Mouse (Mus musculus) liver, adult (tissue): Measurements from ENCODE around the gene Chdh.

Experiments
- GATA4 ChIP-seq: IDR thresholded peaks from 2 replicates; pipeline ENCODE4 v1.6.1; 2014; ENCODE audit warnings: mild to moderate bottlenecking, low read length; ENCODE audit not compliant: insufficient replicate concordance

Gene Chdh

DNA sequence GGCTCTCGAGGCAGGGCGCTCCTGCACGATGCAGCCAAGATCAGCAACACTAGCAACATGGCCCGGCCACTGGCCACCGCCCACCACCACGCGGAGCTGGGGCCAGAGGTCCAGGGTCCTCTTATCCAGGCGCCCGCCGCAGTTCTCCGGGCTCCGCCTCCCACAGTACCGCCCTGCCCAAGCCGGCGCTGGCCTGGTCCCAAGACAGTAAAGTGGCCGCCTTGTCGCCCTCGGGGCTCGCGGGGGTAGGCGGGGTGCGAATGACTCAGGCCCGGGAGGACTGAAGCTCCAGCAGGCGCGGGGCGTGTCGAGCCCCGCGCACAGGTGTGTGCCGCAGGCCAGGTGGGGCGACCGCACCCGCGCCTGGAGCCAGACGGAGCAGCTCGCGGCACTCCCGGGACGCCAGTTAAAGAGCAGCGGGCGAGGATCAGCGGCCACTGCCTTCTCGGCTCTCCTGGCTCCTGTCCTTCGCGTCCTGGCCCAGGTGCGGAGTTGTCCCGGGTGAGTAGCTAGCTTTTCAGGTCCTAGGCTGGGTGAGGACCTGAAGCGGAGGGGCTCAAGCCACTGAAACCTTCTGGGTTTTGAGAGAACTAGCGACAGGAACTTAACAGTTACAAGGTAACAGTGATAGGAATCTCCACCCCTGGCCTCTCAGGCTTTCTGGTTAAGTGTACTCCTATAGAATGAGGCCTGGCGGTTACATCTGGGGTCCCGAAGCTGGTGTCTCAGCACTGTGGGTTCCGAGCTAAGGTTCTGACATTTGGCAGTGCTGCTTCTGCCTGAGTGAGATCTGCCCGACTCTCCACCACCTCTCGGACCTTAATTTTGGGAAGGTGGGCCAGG is at the start of gene Chdh, which contains the start of gene Il17rb:
Gene Chdh, plus strand, starts transcription at position 291 of the 843 bp plus-strand sequence.
Gene Il17rb, minus strand, starts transcription at position 164 of the 843 bp plus-strand sequence.
- no peak; the same call in 1 of the 2 replicates for TF ChIP-seq GATA4

DNA sequence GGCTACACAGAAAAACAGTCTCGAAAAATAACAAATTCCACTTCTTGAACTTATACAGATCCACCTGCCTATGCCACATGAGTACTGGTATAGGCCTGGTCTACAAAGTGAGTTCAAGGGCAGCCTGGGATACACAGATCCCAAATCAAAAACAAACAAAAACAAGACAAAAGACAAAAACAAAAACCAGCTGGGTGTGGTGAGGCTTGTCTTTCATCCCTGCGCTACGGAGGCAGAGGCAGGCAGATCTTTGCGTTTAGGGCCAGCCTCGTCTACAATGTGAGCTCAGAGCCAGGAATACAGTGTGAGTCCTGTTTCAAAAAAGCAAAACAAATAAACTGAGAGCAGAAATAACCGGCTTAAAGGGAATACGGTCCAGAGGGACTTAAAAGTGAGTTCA is 41.2 kb upstream of the Chdh start:
- no peak for TF ChIP-seq GATA4

DNA sequence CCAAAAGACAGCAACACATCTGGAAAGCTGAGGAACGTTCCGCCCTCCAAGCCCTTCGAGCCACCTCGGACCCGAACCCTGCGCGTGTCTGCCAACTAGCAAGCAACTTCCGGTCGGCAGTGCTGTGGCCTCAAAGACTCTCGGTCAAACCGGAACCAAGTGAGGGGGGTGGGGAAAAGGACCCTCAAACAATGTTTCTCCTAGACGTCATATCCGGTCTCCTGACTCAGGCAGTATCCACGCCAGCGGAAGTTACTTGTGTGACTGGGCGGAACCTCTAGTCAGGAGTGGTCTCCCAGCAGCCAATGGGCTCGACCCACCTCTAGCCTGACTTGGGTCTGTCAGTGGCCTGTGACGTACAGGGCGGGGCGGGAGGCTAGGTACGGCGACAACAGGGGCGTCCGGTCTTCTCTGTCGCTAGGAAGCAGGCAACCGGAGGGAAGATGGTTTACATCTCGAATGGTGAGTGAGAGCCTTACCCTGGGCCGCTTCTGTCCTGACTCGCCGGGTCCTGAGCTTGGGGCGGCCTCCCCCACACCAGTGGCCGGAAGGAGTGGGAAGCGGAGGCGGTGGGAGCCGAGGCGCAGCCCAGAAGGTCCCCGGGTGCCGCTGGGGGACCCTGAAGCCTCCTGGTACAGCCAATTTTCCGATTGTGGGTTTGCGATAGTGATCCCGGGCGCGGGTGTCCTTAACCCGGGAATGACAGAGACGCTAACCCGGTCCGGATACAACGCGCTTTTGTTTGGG is 40.6 kb upstream of the Chdh start, which contains the start of gene Selenok:
Gene Selenok, plus strand, starts transcription at position 234 of the 747 bp plus-strand sequence.
- TF ChIP-seq GATA4: no peak

DNA sequence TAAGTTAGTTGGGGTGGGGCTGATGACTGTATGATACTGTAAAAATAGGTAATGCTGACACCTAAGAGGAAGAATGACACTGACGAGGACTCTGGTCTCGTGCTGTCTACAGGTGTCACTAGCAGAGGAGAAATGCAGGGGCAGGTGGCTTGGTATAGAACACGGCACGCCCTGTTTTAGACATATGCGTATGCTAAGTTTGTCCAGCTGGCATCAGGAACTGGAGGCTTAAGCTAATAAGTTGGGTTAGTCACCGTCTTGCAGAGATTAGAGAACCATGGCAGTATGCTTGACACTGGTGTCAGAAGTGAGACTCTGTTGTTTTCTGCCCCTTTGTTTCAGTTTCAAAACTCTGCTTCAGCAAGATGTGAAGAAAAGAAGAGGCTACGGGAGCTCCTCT is 37.4 kb upstream of the Chdh start:
- no peak for TF ChIP-seq GATA4

DNA sequence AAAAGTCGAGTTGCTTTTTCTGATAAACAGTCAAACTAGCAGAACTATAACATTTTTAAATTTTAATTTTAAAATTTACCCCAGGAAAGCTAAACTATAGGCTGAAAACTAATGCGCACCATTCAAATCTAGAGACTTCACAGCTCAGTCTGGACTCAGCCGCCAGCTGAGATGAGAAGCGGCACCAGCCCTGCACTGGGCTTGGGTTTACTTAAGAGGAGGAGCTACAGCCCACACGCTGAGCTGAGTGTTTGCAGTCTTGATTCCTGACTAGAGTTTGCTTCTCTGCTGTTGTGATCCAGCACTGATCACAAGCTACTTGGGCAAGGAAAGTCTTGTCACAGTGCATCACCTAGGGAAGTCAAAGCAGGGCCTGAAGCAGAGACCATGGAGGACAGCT is 36.8 kb upstream of the Chdh start:
- TF ChIP-seq GATA4: no peak

DNA sequence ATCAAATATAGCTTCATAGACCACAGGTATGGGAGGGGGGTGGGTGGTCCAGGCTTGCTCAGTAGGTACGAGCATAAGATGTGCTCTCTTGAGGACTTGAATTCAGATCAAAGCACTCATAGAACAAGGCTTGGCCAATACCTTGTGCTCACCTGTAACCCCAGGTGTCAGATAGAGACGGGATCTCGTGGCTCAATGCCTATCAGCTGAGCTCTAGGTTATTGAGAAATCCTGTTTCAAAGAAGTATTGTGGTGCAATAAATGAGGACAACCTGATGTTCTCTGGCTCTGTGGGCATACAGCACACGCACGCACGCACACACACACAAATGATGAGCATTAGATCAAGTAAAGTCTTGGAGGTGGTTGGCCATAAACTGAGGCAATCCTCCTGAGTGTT is 31.9 kb upstream of the Chdh start:
- TF ChIP-seq GATA4: peak; percentile 60; the same call in 1 of the 2 replicates

DNA sequence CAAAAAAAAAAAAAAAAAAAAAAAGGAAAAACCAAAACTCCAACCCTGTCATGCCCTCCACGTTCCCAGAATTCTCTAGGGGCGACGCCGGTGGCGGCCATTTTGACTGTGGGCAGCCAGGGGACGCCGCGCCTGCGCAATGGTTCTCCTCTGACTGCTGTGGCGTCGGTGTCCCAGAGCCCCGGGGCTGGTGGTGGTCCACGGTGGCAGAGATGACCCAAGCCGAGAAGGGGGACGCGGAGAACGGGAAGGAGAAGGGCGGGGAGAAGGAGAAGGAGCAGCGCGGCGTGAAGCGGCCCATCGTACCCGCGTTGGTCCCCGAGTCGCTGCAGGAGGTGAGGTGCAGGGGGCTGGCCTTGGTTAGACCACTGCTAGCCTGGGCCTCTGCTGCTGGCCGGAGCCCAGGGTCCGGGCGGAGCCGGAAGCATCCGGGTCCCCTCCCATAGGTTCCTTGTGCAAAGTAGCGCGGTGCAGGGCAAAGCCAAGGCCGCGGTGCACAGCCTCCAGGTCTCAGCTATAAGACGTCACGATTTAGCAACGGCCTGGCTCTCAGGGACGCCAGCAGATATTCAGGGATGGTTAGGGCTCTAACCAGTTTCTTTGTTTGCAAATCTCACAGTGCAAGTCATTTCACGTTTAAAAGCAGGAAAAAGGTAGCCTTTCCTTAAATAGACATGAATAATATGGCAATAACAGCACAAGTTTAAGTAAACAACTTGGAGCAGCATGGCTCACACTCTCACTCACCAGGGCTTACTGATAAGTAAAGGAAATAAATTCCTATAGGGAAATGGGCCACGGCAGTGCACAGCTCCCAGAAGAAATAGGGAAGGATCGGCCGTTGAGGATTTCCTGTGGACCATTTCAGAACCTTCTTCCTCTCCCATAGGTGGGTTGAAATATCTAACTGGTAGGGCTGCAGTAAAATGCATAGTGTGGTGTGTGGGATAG is 30.3 kb upstream of the Chdh start, which contains the start of gene Actr8:
Gene Actr8, plus strand, starts transcription at position 84 of the 951 bp plus-strand sequence.
- TF ChIP-seq GATA4: no peak

DNA sequence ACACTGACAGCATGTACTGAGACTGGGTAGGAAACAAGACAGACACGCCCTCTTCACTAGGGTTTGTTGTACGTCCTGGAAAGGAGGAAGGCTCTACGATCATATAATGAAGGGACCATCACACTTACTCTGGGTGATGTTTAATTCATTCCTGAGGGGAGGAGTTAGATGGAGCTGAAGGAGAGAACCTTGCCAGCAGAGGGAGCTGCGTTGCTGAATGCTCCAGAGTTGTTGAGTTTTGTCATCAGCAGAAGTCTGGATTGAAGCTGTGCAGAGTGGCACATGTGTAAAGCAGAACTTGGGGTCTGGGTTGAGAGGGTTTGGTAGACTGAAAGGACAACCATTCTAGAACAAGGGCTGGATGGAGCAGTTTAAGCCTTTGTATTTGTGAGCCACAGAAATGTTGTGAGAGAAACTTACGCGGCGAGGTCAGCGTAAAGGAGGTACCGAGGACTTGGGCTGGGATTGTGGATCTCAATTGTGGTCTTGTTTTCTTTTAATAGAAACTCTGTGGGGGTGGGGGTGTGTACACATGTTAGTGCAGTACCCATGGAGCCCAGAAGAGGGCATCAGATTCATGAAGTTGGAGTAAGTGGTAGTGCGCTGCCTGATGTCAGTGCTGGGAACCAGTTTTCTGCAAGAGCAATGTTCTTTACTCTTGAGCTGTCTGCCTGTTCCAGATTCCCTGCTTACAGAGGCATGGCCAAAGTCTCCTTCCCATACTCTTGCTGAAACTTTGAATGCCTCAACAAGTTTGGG is 28.2 kb upstream of the Chdh start:
- TF ChIP-seq GATA4: no peak

DNA sequence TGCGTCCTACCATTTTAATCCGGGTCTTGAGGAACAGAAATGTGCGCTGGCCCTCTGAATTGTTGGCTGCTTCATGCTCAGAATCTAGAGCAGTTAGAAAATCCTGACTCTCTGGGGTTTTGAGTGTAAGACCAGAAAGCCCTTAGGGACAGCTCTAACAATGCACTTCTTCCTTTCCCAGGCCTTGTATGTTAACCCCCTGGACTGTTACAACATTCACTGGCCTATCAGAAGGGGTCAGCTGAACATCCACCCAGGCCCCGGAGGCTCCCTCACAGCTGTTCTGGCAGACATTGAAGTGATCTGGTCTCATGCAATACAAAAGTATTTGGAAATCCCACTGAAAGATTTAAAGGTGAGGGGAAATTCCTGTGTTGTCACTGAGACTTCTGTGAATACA is 22.7 kb upstream of the Chdh start:
- TF ChIP-seq GATA4: no peak

DNA sequence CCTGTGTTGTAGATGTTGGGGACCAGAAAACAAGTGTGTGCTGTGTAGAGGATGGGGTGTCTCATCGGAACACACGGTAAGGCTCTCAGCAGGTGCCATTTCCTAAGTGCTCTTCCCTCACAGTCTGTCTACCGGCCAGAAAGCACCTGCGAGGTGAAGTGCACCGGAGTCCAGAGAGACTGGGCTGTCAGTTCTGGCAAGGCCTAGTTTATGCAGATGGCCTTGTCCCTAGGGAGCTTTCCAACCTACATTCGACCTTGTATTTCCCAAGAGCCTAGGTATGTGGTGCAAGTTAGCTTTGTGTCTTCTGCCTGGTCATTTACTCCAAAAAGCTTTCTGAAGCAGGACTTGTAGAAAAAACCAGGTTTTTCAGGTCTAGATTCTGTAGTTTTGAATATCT is 21.5 kb upstream of the Chdh start:
- TF ChIP-seq GATA4: no peak

DNA sequence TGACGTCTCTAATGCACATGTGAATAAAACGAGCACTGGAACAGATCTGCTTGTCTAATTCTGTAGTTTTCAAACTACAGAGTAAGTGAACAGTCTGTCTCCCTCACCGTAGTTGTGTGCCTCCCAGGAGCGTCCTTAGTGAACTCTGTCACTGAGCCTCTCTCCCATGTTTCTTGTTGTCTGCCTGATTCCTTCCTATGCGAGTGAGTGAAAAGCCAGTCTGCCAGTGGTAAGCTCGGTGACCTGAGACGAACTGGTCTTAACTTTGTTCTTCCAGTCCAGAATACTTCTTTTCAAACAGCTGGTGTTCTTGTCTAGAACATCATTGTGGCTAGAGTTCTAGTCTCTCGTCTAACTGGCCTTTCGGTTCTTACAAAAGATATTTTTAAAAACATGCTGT is 21.1 kb upstream of the Chdh start:
- TF ChIP-seq GATA4: no peak

DNA sequence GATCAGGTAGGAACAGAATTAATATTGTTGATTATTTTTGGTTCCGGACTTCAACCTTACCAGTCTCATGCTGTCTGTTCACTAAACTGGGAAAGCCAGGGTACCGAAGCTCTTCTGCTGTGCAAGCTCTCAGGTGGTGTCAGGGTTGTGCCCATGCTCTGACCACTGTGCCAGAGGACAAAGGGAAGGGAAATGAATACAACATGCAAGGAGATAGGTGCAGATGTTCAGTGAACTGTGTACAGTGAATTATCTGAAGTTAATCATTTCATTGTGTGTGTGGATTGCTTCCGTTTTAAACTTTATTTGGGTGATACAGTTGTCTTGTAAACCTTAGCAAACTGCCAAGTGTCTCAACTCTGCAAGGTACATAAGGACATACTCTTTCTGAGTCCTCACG is 20.5 kb upstream of the Chdh start:
- no peak for TF ChIP-seq GATA4

DNA sequence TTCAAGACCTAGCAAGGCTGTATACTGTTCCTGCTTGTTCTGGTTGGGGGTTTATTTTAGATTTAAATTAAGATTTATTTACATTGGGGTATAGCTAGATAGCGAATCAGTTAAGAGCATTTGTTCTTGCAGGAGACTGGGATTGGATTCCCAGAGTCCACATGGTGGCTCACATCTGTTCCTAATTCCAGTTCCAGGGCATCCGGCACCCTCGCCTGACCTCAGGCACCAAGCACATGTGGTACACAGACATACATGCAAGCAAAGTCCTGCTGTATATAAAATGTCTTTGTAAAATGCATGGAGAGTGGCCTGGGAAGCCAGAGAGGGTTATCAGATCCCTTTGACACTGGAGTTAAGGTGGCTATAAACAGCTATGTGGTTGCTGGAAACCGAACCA is 13.8 kb upstream of the Chdh start:
- TF ChIP-seq GATA4: no peak
